Mouse (Mus musculus) urinary bladder, postnatal 25 days (tissue): ENCODE results near the gene Xpo1.
"Not testable (repeated sequence)": the region's sequence is repeated elsewhere in the genome, so short reads cannot be mapped to it uniquely, and the experiment has no call there.

Experiments
- DNase-seq: peaks from one replicate; pipeline ENCODE4 v3.0.0; 2022; ENCODE audit warnings: low spot score

Xpo1 gene

DNA sequence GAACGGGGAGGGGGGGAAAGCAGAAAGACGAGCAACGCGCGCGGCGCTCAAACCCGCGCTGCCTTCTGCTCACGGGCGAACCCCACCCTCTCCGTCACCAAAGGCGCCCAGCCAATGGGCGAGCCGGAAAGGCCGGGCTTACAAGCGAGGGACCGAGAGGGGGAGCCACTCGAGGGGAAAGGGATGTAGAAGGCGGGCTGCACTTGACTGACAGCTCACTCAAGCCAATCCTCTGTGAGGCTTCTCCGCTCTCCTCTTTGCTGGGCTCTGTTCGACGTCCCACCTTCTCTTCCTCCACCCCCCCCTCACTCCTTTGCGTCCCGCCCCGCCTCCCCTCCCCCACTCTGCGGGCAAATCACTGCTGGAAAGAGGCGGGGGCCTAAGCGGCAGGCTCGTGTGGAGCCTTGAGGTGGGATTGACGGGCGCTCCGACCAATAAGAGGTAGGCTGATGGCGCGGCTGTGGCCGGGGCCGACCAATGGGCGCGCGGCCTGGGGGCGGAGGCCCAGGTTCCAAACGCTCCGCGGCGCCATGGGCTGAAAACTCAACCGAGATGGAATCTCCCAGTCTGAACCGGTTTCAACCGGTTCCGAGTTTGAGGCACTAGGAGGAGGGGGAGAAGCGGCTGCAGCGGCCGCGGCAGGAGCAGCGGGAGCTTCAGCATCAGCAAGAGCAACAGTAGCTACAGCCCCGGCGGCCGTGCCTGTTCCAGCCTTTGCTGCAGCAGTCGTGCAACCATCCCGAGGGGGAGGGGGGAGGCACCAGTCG lies at the start of gene Xpo1:
Xpo1 (plus strand) TSS at position 615 of the 767 bp plus-strand sequence.
- peak; percentile 100 for DNase-seq

DNA sequence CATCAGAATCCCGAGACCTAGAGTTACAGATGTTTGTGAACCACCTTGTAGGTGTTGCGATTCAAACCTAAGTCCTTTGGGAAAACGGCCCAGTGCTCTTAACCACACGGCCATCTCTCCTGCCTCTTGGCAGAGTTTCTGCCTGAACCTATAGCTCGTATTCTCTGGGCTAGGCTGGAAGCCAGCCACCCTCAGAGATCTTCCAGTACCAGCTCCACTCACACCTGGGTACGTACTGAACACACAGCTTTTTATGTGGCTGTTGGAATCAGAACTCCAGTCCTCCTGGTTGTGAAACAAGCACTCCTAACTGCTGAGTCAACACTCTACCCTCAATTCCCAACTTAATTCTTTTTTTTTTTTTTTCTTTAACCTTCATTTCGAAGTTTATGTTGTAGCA lies 46.1 kb upstream of the Xpo1 start:
- DNase-seq, result no peak

DNA sequence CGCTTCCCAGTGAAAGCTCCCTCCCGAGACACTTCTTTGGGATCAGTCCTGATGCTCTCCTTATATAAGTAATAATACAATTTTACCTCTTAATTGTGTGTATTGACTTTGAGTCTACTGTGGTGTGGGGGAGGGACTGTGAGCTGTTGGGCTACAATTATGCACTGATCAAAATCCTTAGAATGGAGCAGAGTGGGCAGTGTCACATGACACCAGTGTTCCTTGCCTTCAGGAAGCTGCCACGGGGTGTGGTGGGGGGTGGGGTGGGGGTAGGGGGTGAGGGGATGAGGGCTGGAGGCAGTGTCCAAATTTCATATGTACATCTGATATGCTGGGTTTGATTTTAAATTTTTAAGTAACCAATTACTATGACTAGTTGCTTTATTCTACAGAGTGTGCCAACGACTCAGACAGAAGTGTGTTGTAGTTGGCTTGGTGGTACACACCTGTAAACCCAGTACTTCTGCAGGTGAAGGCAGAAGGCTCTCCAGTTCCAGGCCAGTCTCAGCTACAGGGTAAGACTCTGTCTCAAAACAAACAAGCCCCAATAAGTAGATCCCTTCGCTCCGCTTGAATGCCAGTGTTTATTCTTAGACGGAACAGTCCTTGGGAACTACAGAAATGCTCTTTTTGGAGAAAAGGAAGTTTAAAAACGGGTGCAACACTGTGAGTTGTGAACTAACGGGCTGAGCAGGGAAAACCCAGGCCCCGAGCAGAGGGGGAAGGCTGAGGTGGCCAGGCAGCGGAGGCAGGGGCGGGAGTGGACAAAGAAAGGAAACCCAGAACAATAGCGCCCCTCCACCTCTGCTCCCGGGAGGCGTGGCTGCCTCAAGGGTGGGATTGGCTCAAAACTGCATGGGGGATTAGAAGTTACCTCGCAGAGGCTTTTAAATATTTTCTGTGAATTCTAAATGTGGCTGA lies 45.0 kb upstream of the Xpo1 start:
- DNase-seq, result no peak

DNA sequence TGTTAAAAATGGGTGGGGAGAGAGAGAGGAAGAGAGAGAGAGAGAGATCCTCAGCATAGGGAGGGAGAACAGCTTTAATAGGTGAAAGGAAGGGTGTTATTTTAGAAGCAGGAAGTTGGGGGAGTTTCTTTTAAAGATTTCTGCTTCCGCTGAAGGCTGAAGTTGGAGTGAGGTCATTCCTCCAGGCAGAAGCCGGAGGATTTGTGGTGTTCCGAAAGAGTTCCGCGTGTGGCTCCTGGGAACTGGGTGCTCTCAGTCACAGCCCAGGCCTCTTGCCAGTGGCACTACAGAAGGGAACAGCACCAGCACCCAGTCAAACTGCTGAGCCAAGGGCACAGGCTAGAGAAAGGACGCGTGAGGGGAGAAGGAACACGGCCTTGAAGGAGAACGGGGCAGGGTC lies 38.4 kb upstream of the Xpo1 start:
- DNase-seq, result no peak

DNA sequence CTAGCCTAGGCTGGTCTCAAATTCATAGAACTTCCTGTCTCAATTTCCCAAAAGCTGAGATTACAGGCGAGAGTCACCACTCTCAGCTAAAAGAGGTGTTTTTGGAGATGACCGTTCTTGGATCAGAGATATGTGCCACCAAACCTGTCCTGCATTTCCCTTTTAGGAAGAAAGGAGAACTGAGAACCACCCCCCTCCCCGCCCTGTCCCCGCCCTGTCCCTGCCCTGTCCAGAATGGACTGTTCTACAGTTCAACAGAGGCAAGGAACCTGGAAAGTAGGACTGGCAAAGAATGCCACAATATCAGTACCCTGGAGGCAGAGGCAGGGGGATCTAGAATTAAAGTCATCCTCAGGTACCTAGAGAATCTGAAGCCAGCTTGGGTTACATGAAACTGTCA lies 19.8 kb upstream of the Xpo1 start:
- DNase-seq, result no peak

DNA sequence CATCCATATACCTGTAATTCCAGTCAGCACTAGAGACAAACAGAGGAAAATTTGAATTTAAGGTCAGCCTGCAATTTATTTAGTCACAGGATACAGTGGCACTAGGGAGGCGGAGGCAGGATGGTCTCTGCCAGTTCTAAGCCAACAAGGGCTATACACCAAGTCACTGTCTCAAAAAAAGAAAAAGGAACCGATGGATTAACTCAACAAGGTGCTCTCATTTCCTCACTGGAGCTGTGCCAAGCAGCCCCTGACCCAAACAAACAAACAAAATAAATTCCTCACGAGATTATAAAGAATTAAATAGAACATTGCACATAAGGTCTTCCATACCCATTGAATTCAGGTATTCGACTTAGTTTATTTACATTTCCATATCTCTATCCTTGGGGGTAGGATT lies 1.9 kb upstream of the Xpo1 start:
- no peak for DNase-seq

DNA sequence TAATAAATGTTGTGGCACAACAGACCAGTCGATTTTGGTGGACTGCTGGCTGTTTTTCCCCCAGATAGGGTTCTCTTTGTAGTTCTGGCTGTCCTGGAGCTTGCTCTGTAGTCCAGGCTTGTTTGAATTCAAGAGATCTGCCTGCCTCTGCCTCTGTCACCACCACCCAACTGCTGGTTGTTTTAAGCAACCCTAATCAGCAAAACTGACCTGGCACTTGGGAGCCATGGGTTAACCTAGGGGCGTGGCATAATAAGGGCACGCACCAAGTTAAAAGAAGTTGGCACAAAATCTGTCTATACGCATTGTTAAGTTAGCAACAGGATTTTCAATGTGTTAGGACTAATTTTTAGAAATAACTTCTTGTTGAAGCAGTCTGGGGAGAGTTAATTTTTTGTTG lies 1.3 kb upstream of the Xpo1 start:
- DNase-seq, result no peak

DNA sequence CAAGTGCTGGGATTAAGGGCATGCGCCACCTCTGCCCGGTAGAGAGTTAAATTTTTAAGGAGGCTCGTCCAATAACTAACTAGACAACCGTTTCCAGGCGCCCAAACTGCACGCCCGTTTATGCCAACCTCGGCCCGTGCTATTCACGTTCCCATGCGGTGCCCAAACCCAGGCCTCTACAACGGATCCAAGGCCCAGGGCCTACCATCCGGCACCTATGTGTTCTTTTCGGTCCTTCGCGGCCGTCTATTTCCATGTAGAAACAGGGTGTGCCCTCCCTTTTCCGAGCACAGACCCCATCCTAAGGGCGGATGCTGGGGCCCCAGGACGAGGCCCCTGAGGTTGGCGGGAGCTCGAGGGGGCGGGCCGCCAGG lies 801 bp upstream of the Xpo1 start:
- no peak for DNase-seq

DNA sequence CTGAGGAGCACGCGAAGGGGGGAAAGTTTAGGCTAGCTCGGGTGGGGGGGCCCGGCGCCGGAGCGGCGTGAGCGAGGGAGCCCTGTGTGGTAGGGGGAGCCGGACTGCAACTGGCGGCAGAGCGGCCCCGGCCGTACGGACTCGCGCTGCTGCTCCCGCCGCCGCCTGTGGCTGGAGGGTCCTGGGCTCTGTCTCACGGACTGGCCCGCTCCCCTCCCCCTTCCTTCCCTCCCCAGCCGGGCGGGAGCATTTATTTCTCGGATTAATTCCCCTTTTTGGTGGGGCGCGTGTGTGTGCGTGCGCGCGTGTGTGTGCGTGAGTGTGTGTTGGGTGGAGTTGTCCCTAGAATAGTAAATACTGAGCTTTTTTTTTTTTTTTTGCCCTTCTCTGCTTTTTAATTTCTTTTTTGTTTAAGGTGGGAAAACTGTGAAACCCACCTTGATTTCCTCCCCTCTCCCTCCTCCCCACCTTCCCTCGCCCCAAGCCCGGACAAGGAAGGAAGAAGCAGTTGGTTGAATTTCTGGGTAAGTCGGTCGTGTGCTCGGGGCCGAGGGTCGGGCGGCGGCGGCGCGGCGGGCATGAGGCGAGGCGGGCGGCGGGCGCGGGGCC lies 457 bp downstream of the Xpo1 start:
- DNase-seq, result no peak

DNA sequence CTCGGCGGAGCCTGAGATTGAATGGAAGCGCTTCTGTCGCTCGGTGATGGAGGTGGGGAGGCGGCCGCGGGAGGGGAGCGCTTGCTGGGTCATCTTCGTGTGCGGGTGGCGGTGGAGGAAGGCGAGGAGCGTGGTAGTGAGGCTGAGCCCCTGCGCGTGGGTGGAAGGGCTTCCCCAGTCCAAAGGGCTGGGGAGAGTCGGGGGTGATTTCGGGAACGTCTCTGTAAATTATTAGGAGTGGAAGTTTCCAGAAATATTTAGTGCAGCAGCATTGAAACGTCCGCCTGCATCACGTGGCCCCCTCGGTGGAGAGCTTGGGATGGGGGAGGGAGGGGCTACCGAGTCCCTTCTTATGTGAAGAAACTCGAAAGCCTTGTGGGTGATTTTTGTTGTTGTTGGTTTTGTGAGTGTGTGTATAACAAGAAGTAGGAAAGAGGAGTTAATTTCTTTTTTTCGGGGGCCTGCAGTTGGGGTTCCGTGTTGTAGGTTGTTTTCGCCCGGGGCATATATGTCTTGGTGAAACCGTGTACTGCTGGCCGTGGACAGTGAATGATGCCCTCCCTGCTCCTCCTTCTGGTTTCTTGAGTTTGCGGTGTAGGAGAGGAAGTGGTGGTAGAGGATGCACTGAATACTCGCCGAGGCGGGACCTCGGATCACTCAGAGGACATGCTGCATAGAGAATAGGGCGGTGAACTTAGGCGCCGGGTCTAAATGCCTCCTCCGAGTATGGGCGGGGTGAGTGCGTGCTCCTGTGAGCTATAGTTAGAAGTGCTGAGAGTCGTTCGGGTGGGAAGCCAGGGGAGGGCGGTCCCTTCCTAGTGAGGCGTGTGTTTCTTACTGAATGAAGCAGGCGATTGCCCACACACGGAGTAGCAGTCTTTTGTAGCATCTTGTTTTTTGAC lies 1.2 kb downstream of the Xpo1 start:
- peak; percentile 45 for DNase-seq

DNA sequence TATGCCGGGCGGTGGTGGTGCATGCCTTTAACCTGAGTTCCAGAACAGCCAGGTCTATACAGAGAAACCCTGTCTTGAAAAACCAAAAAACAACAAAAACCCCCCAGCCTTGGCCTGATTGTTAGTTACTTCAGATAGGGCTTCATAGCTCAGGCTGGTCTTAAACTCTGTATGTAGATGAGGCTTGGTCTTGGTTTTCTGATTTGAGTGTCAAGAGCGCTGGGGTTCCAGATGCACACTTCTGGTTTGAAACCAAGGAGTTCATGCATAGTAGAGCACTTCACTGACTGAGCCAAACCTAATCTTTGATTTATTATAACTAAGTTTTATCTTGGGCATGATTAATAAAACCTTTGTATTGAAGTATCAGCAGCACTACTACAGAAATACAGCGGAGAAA lies 3.2 kb downstream of the Xpo1 start:
- no peak for DNase-seq

DNA sequence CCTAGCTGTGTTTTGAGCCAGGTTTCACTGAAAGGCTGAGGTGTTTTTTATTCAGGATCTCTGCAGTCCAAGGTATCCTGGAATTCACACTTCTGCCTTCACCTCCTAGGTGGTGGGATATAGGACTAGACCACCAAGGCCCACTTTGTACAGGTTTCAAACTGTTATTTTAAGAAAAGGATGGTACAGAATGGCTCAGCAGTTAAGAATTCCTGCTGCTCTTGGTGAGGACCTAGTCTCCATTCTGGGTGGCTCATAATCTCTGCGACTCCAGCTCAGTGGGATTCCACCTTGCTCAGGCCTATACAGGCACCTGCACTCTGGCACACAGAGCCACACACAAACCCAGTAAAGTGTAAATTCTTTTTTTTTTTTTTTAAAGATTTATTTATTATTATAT lies 3.6 kb downstream of the Xpo1 start:
- DNase-seq, result no peak

DNA sequence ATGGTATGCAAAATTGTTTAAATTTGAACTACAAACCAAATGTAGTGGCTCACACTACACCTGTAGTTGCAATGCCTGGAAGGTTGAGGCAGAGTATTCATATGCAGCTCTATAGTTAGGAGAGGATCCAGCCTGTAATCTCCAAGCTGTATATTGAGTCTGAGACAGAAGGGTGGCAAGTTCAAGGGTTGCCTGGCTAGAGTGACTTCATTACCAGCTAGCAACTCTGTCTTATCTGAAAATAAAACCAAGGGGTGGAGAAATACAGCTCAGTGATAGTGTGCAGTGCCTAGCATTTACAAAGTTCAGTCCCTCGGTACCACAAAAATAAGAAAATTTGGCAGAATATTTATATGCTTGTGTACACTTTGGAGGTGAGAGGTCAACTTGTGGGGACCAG lies 4.3 kb downstream of the Xpo1 start:
- DNase-seq, result no peak

DNA sequence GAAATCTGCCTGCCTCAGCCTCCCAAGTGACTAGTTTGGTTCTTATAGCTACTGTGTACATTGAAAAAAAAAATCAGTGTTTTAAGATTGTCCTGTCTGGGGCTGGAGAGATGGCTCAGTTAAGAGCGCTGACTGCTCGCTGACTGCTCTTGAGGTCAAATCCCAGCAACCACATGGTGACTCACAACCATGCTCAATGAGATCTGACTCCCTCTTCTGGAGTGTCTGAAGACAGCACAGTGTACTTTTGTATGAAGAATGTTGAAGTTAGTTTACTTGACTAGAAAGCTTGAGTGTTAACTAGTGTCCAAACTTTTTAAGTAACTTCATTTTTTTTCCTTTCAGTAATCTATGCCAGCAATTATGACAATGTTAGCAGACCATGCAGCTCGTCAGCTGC lies 5.6 kb downstream of the Xpo1 start:
- no peak for DNase-seq

DNA sequence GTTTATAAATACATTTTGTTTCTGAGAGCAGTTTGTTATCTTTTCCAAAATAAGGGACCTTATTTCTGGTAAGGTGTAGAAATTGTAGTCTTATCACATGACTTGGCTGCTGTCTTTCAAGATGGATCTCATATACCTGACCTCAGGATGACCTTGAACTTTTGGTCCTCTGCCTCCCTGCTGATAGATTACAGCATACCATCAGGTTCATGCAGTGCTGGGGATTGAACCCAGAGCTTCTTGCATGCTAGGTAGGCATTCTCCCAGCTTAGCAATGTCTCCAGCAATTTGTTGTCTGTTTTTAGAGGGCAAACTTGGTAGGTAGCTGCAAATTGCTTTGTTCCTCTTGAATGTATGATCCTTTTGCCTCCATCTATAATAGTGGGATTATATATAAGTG lies 9.1 kb downstream of the Xpo1 start:
- DNase-seq, result no peak

DNA sequence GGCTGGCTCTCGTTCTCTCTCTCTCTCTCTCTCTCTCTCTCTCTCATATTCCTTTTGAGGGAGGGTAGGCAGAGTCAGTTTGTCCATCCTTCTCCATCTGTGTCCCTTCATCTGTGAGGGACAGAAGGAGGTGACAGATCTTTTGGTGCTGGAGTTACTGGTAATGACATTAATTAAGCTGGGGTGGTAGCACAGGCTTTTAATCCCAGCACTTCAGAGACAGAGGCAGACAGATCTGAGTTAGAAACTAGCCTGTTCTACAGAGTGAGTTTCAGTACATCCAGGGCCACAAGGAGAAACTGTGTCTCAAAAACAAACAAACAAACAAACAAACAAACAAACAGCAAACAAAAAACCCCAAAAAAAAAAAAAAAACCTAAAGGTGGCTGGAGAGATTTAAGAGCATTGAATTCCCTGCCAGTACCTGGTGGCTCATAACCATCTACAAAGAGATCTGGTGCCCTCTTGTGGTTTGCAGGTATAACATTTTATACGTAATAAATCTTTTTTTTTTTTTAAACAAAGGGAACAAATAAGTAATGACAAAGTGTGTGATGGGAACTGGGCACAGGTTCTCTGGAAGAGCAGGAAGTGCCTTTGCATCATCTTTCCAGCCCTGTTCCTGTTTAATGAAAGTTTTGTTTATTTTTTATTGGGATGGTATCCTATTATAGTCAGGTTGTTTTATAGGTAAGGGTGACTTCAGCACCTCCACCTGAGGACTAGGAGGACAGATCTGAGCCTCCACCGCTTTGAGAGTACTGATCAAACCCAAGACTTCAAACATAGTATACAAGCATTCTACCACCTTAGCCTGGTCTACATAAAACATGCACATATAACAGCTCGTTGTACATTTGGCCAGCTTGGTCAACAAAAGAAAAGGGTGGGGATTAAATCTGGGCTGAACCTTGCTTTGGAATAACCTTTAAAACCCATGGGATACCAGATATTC lies 16.2 kb downstream of the Xpo1 start:
- peak; percentile 33 for DNase-seq

DNA sequence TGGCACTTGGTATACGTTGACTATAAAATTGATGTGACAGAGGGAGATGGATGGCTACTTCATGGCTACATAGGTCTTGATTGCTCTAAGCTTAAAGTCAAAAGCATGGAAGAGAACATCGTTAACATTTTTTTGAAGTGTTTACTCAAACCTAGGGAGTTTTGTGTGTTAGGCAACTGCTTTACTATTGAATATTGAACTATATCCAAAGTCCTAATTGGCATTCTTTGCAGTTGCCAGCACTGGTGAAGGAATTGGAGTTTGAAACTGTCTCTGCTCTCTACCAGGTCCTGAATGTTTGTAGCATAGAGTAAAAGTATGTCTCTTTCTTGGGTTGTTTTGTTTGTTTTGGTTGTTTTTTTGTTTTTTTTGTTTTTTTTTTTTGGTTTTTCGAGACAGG lies 19.9 kb downstream of the Xpo1 start:
- no peak for DNase-seq

DNA sequence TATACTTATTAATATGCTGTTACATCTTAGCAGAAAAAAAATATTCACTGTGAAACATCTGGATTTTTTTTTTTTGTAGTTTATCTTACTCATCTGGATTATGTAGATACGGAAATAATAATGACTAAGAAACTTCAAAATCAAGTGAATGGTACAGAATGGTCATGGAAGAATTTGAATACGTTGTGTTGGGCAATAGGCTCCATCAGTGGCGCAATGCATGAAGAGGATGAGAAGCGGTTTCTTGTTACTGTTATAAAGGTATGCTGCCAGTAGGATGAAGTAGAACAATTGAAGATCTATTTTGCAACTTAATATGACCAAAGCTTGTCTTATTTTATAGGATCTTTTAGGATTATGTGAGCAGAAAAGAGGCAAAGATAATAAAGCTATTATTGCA lies 28.6 kb downstream of the Xpo1 start:
- DNase-seq, result no peak

DNA sequence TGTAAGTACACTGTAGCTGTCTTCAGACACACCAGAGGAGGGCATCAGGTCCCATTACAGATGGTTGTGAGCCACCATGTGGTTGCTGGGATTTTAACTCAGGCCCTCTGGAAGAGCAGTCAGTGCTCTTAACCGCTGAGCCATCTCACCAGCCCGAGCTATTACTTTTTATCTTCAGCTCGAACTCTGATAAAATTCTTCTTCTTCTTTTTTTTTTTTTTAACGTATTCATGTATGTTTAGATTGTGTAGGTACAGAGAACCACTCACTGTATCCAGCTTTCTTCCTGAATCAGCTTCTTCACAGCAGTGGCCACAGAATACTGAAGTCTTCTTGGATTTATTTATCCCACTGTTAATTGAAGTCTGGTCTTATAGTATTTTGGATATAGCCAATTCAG lies 33.0 kb downstream of the Xpo1 start:
- DNase-seq, result not testable (repeated sequence)

DNA sequence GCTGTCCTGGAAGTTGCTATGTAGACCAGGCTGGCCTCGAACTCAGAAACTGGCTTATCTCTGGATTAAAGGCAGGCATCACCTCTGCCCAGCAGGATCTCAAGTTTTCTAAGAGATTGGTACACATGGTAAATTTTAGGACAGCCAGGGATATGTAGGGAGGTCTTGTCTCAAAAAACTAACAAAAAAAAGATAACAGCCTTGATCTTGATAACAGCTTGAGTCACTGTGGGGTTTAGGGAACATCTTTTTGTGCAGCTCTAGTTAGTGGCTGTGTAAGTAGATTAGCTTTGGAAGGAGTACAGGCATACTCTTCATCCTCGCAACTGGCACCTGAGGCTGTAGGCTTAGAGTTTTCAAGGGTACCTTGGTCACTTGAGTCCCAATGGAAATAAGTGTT lies 41.5 kb downstream of the Xpo1 start:
- no peak for DNase-seq

DNA sequence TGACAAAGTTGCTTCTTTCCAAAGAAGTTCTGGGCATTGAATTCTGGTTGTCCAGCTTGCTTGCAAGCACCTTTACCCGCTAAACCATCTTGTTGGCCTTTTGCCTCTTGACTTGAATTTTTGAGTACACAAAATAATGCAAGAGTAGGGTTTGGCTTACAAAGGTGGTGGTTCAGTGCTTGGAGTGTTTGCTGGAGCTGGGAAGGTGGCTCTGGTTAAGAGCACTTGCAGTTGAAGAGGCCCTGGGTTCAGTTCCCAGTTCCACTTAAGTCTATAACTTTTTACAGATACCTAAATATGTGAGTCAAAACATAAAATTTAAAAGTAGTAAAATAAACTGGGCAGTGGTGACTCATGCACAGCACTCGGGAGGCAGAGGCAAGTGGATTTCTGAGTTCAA lies 42.5 kb downstream of the Xpo1 start:
- no peak for DNase-seq
